Mouse (Mus musculus): Measurements from ENCODE around the gene Gpr37l1. TPM values are rescaled to one million over a fixed set of nuclear protein-coding genes. Genes with fewer than 3 reads are reported as not detected.
A peak's percentile ranks its signal among the peaks of the same experiment; 100 is the strongest.

Gpr37l1 gene
- 0.35 and 0.41 TPM in 2 replicates for polyA plus RNA-seq (2015; fragmentation: Nextera tagmentation; extraction: Ambion mirVana)

DNA sequence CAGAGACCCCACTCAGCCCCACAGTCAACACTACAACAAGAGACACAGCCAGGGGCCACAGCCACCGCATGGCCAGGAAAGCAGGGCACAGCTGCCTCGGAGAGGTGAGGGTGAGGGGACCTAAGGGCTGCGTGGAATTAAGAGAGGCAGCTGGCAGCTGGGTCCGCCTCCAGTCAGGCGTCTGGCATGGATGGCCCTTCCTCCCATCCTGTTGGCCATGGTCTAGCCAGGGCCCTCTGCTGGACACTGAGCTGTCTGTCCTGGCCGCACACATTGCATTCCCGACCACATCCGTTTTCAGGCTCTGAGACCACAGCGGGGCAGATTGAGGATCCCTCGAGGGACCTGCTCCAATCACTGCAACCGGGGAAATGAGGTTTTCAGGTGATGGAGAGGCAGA is at the start of gene Gpr37l1:
Gene Gpr37l1, minus strand, starts transcription at position 247 of the 400 bp plus-strand sequence.
- Histone ChIP-seq H3K4me3 (no peak within 1 kb of the TSS), H3K27ac (no peak within 1 kb of the TSS), H3K4me2 (no peak within 1 kb of the TSS), H3K4me1 (replicated peaks) (0 out of 2 replicates have a peak, but pooled peaks cover 4% of the 10 kb centered on the region), H3K9me3 (no peaks in the 10 kb centered on the region), H3K36me3 (no peaks in the 10 kb centered on the region), H3K9ac (no peak within 1 kb of the TSS), H3K27me3 (no peaks in the 10 kb centered on the region; the same call in 1 of the 2 replicates)
- no peak for ATAC-seq (ENCODE audit: low FRiP score)
- 60% methylated on average over 11 of the region's 11 CpGs for WGBS

DNA sequence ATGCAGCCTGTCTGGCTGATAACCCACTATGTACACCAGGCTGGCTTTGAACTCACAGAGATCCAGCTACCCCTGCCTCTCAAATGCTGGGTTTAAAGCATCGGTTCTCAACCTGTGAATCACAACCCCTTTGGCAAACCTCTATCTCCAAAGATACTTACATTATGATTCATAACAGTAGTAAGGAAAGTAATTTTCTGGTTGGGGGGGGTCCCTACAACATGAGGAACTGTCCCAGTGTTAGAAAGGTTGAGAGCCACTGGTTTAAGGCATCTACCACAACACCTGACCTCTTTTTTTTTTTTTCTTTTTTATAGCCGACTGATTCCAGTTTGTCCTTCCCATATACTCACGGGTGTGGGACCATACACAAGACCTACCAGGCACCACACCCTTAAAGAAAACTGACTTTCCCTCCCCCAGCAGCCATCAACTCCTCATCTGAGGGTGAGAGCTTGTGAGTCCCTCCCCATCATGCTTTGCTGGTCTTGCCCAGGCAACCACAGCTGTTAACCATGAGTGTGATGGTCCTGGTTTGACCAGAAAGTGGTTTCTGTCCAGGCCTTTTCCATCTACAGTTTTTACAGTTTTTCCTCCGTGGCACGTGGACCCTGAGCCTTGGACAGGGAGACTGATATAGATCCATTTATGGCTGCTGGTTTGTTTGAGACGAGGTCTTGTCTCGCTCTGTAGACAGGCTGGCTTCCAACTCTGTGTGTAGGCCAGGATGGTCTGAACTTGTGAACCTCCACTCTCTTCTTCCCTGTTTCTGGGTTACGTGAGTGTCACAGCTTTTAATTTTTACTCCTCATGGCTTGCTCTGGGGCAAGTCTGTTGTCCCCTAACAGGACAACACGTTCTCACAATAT is 46.5 kb upstream of the Gpr37l1 start:
- no peak for ATAC-seq (ENCODE audit: low FRiP score)
- Histone ChIP-seq H3K4me1 (replicated peaks) (no peaks in the 10 kb centered on the region), H3K9ac (no peak overlapping the region), H3K27ac (no peak overlapping the region), H3K4me3 (no peak overlapping the region), H3K27me3 (no peaks in the 10 kb centered on the region), H3K36me3 (no peaks in the 10 kb centered on the region), H3K4me2 (no peak overlapping the region), H3K9me3 (no peaks in the 10 kb centered on the region)
- WGBS = 88% methylated on average over 9 of the region's 9 CpGs

DNA sequence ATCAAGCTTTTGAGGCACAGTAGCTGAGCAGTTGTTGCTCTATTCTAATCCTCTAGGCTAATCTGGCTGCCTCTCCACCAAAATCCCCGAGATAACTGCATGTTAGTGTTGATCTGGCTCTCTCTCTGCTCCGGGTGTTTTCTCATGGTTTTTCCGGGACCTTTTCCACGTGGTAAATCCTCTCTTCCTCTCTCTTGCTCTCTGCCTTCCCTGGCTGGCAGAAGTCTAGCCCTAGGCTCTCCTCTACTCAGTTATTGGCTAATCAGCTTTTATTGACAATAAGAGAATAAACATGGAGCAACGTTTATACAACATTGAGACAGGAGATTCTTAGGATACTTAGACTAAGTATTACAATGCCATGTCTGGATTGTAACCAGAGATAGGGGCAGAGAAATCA is 42.9 kb upstream of the Gpr37l1 start:
- Histone ChIP-seq H3K36me3 (no peaks in the 10 kb centered on the region), H3K4me1 (replicated peaks) (no peaks in the 10 kb centered on the region), H3K9ac (no peak overlapping the region), H3K4me2 (no peak overlapping the region), H3K4me3 (no peak overlapping the region), H3K27me3 (no peaks in the 10 kb centered on the region), H3K27ac (no peak overlapping the region), H3K9me3 (no peaks in the 10 kb centered on the region)
- WGBS = 66% methylated on average over 5 of the region's 5 CpGs
- ATAC-seq (ENCODE audit: low FRiP score) = no peak

DNA sequence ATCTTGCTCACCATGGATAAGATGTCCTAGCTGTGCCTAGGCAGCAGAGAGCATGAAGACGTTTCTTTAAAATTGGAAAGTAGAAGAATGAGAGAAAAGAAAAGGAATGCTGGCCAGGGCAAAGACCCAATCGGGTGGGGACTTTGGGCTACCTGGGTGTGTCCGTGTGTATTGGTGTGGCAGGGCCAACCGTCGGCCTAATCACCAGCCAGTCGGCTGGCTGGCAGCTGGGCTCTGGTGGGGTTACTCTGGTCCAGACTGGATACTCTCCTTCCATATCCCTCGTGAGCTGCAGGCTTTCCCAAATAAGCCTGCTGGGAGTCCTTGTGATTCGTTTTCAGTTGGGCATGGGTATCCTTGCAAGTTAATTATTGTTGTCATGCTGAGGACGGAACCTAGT is 41.2 kb upstream of the Gpr37l1 start:
- Histone ChIP-seq H3K9ac (no peak overlapping the region), H3K27ac (no peak overlapping the region), H3K9me3 (no peaks in the 10 kb centered on the region), H3K4me3 (no peak overlapping the region), H3K4me1 (replicated peaks) (peaks cover 9% of the 10 kb centered on the region; the same call in 1 of the 2 replicates), H3K36me3 (no peaks in the 10 kb centered on the region), H3K27me3 (no peaks in the 10 kb centered on the region), H3K4me2 (no peak overlapping the region)
- ATAC-seq (ENCODE audit: low FRiP score) = no peak
- 74% methylated on average over 9 of the region's 9 CpGs for WGBS

DNA sequence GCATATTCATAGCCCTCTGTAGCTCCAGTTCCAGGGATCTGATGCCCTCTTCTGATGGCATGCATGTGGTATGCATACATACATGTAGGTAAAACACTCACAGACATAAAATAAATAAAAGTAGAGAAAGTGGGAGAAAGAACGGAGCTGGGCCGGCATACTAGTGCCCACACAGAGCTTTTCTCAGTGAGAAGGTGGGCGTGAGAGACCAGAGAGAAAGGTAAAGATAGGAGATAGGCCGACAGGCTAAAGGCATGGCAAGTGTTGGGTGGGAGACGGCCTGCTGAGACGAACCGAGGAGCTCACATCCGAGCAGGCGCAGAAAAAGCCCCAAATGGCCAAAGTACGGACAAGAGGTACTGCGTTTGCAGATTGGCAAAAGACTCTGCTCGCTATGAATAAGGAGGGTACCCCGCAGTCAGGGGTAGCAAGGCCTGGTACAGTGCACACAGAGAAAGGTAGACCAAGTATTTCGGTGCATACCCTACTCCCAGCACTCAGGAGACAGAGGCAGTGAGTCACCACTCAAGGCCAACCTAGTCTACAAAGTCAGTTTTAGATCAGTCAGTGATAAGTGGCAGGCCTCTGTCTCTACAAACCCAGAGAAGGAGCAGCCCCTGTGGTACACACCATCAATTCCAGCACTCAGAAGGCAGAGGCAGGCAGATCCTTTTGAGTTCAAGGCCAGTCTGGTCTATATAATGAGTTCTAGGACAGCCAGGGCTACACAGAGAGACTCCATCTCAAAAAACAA is 39.3 kb upstream of the Gpr37l1 start:
- WGBS = 94% methylated on average over 14 of the region's 14 CpGs
- H3K27ac ChIP-seq = no peak overlapping the region
- ATAC-seq (ENCODE audit: low FRiP score) = no peak
- H3K9me3 ChIP-seq = no peaks in the 10 kb centered on the region
- no peak overlapping the region for H3K9ac ChIP-seq
- no peaks in the 10 kb centered on the region for H3K27me3 ChIP-seq
- H3K4me3 ChIP-seq = no peak overlapping the region
- peaks cover 9% of the 10 kb centered on the region; the same call in 1 of the 2 replicates for H3K4me1 ChIP-seq (replicated peaks)
- no peak overlapping the region for H3K4me2 ChIP-seq
- no peaks in the 10 kb centered on the region for H3K36me3 ChIP-seq

DNA sequence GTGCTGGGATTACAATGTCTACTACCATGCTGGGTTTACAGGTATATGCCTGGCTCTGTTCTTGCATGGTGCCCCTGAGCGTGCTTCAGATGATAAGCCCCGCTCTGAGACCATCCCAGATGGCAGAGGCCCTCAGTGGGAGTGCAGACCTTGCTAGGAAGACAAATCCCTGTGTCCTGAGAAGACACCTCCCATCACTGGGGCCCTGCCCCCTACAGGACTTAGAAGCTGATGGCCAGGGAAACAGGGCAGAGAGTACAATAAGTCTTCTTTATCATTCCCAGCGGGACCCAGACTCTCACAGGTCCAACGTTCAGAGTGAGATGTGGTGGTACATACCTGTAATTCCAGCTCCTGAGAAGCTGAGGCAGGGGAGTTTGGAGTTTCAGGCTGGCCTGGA is 37.8 kb upstream of the Gpr37l1 start:
- Histone ChIP-seq H3K9ac (no peak overlapping the region), H3K27ac (no peak overlapping the region), H3K4me2 (no peak overlapping the region), H3K36me3 (no peaks in the 10 kb centered on the region), H3K9me3 (no peaks in the 10 kb centered on the region), H3K27me3 (no peaks in the 10 kb centered on the region), H3K4me3 (no peak overlapping the region), H3K4me1 (replicated peaks) (peaks cover 9% of the 10 kb centered on the region; the same call in 1 of the 2 replicates)
- ATAC-seq (ENCODE audit: low FRiP score) = no peak
- WGBS = 65% methylated on average over 4 of the region's 4 CpGs

DNA sequence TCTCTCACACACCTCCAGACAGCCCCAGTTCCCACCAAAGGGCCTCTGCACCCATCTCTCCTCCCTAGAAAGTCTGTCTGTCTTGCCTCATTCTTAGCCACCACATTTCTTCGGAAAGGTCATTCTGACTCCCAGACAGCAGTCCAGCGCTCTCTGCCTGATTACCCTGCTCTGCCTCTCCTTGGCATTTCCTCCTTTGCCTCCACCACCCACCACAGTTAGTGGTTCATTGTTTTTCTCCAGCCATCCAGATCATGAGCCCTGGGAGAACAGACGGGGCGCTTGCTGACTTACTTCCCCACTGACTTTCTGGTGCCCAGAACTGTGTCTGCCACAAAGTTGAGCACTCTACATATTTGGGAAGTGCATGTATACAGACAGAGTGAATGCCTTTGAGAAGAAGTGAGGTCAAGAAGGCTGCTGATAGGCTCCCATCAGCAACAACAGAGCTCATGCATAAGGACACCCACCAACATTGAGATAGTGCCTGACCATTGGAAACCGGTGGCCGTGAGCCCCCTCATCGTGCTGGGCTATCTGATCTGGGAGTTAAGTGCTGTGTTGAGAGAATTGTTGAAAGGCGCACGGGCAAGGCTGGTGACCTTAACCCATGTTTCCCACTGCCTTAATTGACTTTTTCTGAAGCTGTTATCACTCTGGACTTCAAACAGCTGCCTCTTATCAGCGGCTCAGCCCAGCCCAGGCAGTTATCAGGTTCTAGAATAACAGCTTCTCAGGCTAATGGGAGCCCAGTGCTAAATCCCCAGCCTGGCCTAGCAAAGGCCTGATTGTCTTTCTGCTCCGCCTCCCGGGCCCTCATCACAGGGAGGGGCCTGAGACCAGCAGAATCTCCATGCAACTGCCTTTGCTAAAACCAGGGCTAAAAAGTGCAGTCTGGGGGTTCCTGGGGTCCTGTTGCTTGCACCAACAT is 37.0 kb upstream of the Gpr37l1 start:
- Histone ChIP-seq H3K9ac (no peak overlapping the region), H3K36me3 (no peaks in the 10 kb centered on the region), H3K9me3 (no peaks in the 10 kb centered on the region), H3K4me2 (no peak overlapping the region), H3K4me3 (no peak overlapping the region), H3K4me1 (replicated peaks) (peaks cover 10% of the 10 kb centered on the region), H3K27me3 (no peaks in the 10 kb centered on the region), H3K27ac (no peak overlapping the region)
- ATAC-seq (ENCODE audit: low FRiP score) = no peak
- WGBS = 40% methylated on average over 12 of the region's 12 CpGs

DNA sequence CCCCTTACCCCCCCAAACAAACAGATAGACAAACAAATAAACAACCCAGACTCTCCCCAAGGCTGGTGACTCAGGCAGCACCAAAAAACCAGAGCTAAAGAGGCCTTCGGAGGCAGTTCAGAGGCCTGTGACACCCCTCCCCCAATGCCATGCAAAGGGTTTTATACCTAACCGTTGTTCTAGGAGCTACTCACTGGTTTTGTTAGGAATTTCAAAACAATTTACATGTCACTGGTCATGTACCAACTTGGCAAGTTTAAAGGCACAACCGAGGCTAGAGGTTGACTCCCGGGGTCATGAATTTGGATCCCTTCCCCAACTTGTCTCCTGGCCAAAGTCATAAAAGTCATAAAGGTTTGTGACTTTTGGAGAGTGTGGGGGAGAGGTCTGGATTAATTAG is 32.9 kb upstream of the Gpr37l1 start:
- Histone ChIP-seq H3K27me3 (no peaks in the 10 kb centered on the region), H3K9me3 (no peaks in the 10 kb centered on the region), H3K27ac (no peak overlapping the region), H3K4me2 (no peak overlapping the region), H3K4me1 (replicated peaks) (peaks cover 18% of the 10 kb centered on the region), H3K9ac (no peak overlapping the region), H3K4me3 (no peak overlapping the region), H3K36me3 (no peaks in the 10 kb centered on the region)
- WGBS = 79% methylated on average over 4 of the region's 4 CpGs
- ATAC-seq (ENCODE audit: low FRiP score) = no peak

DNA sequence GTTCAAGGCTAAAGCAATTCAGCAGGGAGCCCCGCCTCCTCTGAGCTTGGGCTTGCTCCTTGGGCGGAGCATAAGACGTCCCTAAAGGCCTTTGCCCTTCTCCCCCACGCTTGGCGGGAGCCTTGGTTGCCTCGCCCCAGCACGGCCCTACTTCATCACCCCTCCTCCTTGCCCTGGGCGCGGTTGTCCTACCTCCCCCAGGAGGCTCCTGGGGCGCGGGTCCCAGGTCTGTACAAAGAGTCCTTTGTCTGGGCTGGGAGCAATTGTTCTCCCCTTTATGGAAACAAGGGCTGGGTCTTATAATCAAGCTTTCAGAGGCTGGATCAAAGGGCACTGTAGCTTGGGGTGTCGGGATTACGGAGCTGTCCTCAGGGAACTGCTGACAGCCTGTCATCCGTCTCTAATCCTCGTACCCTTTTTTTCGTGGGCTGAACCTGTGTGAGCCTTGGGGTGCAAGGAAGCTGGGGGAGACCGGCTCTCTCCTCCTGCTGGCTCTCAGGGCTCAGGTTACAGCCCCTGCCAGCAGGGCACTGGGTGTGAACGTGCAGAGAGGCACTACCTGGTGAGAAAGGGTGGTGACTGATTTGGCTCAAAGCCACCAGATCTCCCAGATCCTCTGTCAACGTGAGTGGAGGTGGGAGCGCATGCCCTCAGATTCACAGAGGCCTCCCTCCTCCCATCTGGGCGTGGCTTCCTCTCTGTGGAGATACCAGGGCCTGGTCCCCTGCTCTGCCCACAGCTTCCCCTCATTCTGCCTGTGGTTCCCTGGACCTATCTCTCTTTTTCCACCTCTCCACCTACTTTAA is 31.7 kb upstream of the Gpr37l1 start:
- H3K4me2 ChIP-seq = peak overlapping the region; percentile 44
- H3K27me3 ChIP-seq = no peaks in the 10 kb centered on the region
- no peak for ATAC-seq (ENCODE audit: low FRiP score)
- H3K9ac ChIP-seq = peak overlapping the region; percentile 55; the same call in 1 of the 2 replicates
- WGBS = 1% methylated on average over 21 of the region's 21 CpGs
- H3K36me3 ChIP-seq = no peaks in the 10 kb centered on the region
- peaks cover 12% of the 10 kb centered on the region for H3K4me1 ChIP-seq (replicated peaks)
- no peaks in the 10 kb centered on the region for H3K9me3 ChIP-seq
- no peak overlapping the region; the same call in 1 of the 2 replicates for H3K27ac ChIP-seq
- no peak overlapping the region for H3K4me3 ChIP-seq

DNA sequence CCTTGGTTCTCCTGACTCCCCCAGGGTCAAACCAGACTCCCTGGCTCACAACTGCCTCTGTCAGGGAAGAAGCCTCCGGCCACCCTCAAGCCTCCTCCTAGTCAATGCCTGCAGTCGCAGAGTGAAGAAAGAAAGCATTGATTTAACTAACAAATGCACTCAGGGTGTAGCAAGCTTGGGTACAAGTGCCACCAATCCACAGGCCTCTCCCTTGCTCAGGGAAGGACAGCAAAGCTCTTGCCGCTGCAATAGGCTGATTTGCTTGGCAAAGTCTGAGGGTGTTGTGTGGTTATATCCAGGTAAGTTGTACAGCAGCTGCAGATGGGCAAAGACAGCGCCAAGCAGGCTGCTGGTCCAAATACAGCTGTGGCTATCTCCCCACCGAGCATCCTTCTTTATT is 30.9 kb upstream of the Gpr37l1 start:
- H3K9ac ChIP-seq = no peak overlapping the region
- no peak overlapping the region for H3K4me2 ChIP-seq
- WGBS = 30% methylated on average over 5 of the region's 5 CpGs
- no peaks in the 10 kb centered on the region for H3K27me3 ChIP-seq
- no peak for ATAC-seq (ENCODE audit: low FRiP score)
- H3K4me3 ChIP-seq = no peak overlapping the region
- no peak overlapping the region for H3K27ac ChIP-seq
- peaks cover 10% of the 10 kb centered on the region for H3K4me1 ChIP-seq (replicated peaks)
- H3K36me3 ChIP-seq = no peaks in the 10 kb centered on the region
- no peaks in the 10 kb centered on the region for H3K9me3 ChIP-seq

DNA sequence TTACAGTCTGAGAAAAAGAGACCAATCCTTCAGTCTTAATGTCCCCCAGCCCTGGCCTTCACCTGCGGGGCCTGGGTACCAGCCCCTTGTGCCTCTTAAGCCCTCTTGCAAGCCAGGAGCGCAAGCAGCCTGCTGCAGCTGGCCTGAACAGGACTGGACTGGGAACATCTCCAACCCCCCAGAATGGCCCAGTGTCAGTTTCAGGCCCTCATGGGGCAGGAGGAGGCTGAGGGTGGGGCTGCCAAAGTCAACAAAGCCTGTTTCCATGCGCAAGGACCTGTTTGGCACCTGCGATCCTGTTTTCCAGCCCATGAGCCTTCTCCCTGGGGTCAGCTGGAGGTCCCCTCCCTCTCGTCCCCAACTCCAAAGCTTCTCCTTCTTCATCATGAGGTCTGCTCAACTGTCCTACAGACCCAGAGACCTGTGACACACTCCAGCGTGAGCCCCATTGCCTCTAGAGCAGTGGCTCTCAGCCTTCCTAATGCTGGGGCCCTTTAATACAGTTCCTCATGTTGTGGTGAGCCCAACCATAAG is 28.5 kb upstream of the Gpr37l1 start:
- Histone ChIP-seq H3K4me3 (no peak overlapping the region), H3K36me3 (no peaks in the 10 kb centered on the region), H3K9ac (no peak overlapping the region), H3K27me3 (no peaks in the 10 kb centered on the region), H3K9me3 (no peaks in the 10 kb centered on the region), H3K4me1 (replicated peaks) (peaks cover 10% of the 10 kb centered on the region), H3K27ac (no peak overlapping the region), H3K4me2 (no peak overlapping the region)
- ATAC-seq (ENCODE audit: low FRiP score) = no peak
- 86% methylated on average over 6 of the region's 6 CpGs for WGBS
